Mouse (Mus musculus) MEL (cell line): ENCODE measurements around the gene Hk2. TPM values are rescaled to one million over a fixed set of nuclear protein-coding genes. Genes with fewer than 3 reads are reported as not detected.
"Not testable (repeated sequence)": the region's sequence is repeated elsewhere in the genome, so short reads cannot be mapped to it uniquely, and the experiment has no call there.

Experiments used
- DNase-seq: peaks from one replicate; pipeline ENCODE4 v3.0.0; 2011; ENCODE audit warnings: low read depth, low spot score
- H3K27ac ChIP-seq: 2 replicates; pipeline ENCODE4 v1.5.1; 2012; ENCODE audit warnings: low read depth, mild to moderate bottlenecking, control low read depth, low read length, moderate library complexity; ENCODE audit not compliant: control insufficient read depth
- H3K27me3 ChIP-seq, 2 experiments: fragments of 150-350 bp in 1 of 2; sonication (generic) in 1 of 2; 2 replicates each; pipeline ENCODE4 v1.6.1; 2012; ENCODE audit warnings: low read length in 2 of 2, mild to moderate bottlenecking in 2 of 2, improper control_type of control experiment in 1 of 2, moderate library complexity in 1 of 2; ENCODE audit not compliant: insufficient read depth in 2 of 2, control insufficient read depth in 1 of 2
- H3K36me3 ChIP-seq, 2 experiments: 2 replicates each; pipeline ENCODE4 v1.6.1; 2012 to 2014; ENCODE audit warnings: low read length in 2 of 2, improper control_type of control experiment in 1 of 2, inconsistent platforms in 1 of 2, mild to moderate bottlenecking in 1 of 2; ENCODE audit not compliant: insufficient read depth in 2 of 2, control insufficient read depth in 1 of 2
- H3K4me1 ChIP-seq, 2 experiments: fragments of 150-350 bp in 1 of 2; sonication (generic) in 1 of 2; 2 replicates each; pipeline ENCODE4 v1.6.1; 2012; ENCODE audit warnings: low read length in 2 of 2, improper control_type of control experiment in 1 of 2, mild to moderate bottlenecking in 1 of 2; ENCODE audit not compliant: insufficient read depth in 2 of 2, control insufficient read depth in 1 of 2
- H3K4me3 ChIP-seq, 2 experiments: fragments of 150-350 bp in 1 of 2; sonication (generic) in 1 of 2; 2 replicates each; pipeline ENCODE4 v1.5.1; 2012; ENCODE audit warnings: low read depth in 2 of 2, low read length in 2 of 2, mild to moderate bottlenecking in 2 of 2, moderate library complexity in 2 of 2, control low read depth in 1 of 2, improper control_type of control experiment in 1 of 2; ENCODE audit not compliant: control insufficient read depth in 1 of 2, insufficient read depth in 1 of 2
- H3K79me2 ChIP-seq: 2 replicates; pipeline ENCODE4 v1.6.1; 2012; ENCODE audit warnings: mild to moderate bottlenecking, low read length, moderate library complexity; ENCODE audit not compliant: control insufficient read depth, poor library complexity, insufficient read depth
- H3K9ac ChIP-seq: 2 replicates; pipeline ENCODE4 v1.6.1; 2012; ENCODE audit warnings: low read depth, mild to moderate bottlenecking, control low read depth, low read length, moderate library complexity; ENCODE audit not compliant: control insufficient read depth, poor library complexity, severe bottlenecking
- H3K9me3 ChIP-seq: fragments of 150-350 bp; sonication (generic); replicated peaks from 2 replicates; pipeline ENCODE4 v1.6.1; 2012; ENCODE audit warnings: mild to moderate bottlenecking, low read length, improper control_type of control experiment, moderate library complexity; ENCODE audit not compliant: insufficient read depth
- BHLHE40 ChIP-seq: IDR thresholded peaks from 2 replicates; pipeline ENCODE4 v1.6.1; 2012; ENCODE audit warnings: low read depth, mild to moderate bottlenecking, inconsistent platforms, low read length, improper control_type of control experiment, borderline replicate concordance
- CHD2 ChIP-seq: IDR thresholded peaks from 2 replicates; pipeline ENCODE4 v1.6.1; 2011; ENCODE audit warnings: low read length, improper control_type of control experiment
- E2F4 ChIP-seq: IDR thresholded peaks from 2 replicates; pipeline ENCODE4 v1.6.1; 2011; ENCODE audit warnings: low read depth, low read length, improper control_type of control experiment, borderline replicate concordance
- EP300 ChIP-seq, 2 experiments: IDR thresholded peaks; 2 replicates each; pipeline ENCODE4 v1.6.1; 2011; ENCODE audit warnings: improper control_type of control experiment in 2 of 2, low read length in 2 of 2, low read depth in 1 of 2, mild to moderate bottlenecking in 1 of 2
- ETS1 ChIP-seq: IDR thresholded peaks from 2 replicates; pipeline ENCODE4 v1.6.1; 2012; ENCODE audit warnings: low read depth, mild to moderate bottlenecking, inconsistent platforms, low read length, improper control_type of control experiment, moderate library complexity
- GATA1 ChIP-seq: IDR thresholded peaks from 2 replicates; pipeline ENCODE4 v1.6.1; 2011; ENCODE audit warnings: low read depth, low read length, improper control_type of control experiment
- KAT2A ChIP-seq: conservative IDR thresholded peaks from 2 replicates; pipeline ENCODE4 v1.6.1; 2012; ENCODE audit warnings: low read depth, low read length, improper control_type of control experiment, inconsistent platforms
- MEF2A ChIP-seq: IDR thresholded peaks from 2 replicates; pipeline ENCODE4 v1.6.1; 2014; ENCODE audit warnings: low read depth, mild to moderate bottlenecking, inconsistent platforms, low read length, improper control_type of control experiment; ENCODE audit not compliant: poor library complexity, insufficient replicate concordance, severe bottlenecking; ENCODE audit errors: extremely low read depth
- MYC ChIP-seq: IDR thresholded peaks from 2 replicates; pipeline ENCODE4 v1.6.1; 2011; ENCODE audit warnings: low read depth, mild to moderate bottlenecking, low read length, improper control_type of control experiment, moderate library complexity
- NELFE ChIP-seq: IDR thresholded peaks from 2 replicates; pipeline ENCODE4 v1.6.1; 2011; ENCODE audit warnings: low read depth, low read length, improper control_type of control experiment
- NRF1 ChIP-seq: IDR thresholded peaks from 2 replicates; pipeline ENCODE4 v1.6.1; 2014; ENCODE audit warnings: low read depth, mild to moderate bottlenecking, inconsistent platforms, low read length, improper control_type of control experiment, moderate library complexity; ENCODE audit not compliant: poor library complexity, insufficient read depth, severe bottlenecking
- POLR2AphosphoS5 ChIP-seq: IDR thresholded peaks from 2 replicates; pipeline ENCODE4 v1.6.1; 2012; ENCODE audit warnings: low read depth, borderline replicate concordance, mild to moderate bottlenecking, inconsistent platforms, low read length, moderate library complexity, mixed read lengths
- RCOR1 ChIP-seq: IDR thresholded peaks from 2 replicates; pipeline ENCODE4 v1.6.1; 2012; ENCODE audit warnings: low read depth, mild to moderate bottlenecking, inconsistent platforms, low read length, improper control_type of control experiment
- SIN3A ChIP-seq: IDR thresholded peaks from 2 replicates; pipeline ENCODE4 v1.6.1; 2012; ENCODE audit warnings: low read length, improper control_type of control experiment, inconsistent platforms
- TCF12 ChIP-seq: IDR thresholded peaks from 2 replicates; pipeline ENCODE4 v1.6.1; 2014; ENCODE audit warnings: low read depth, mild to moderate bottlenecking, inconsistent platforms, low read length, improper control_type of control experiment, moderate library complexity
- ZMIZ1 ChIP-seq: IDR thresholded peaks from 2 replicates; pipeline ENCODE4 v1.6.1; 2012; ENCODE audit warnings: low read depth, mild to moderate bottlenecking, inconsistent platforms, low read length, improper control_type of control experiment, moderate library complexity
- ZNF384 ChIP-seq: IDR thresholded peaks from 2 replicates; pipeline ENCODE4 v1.6.1; 2012; ENCODE audit warnings: low read depth, mild to moderate bottlenecking, inconsistent platforms, low read length, improper control_type of control experiment
- polyA plus RNA-seq, 2 experiments: library from polyadenylated mRNA; stranded (reverse) in 1 of 2; unstranded in 1 of 2; fragments of >175 nt in 1 of 2; fragments of >200 nt in 1 of 2; gene quantifications; 2 replicates each; pipeline versions ENCODE4 v1.2.1 to v1.2.4; 2012; ENCODE audit warnings: low replicate concordance in 2 of 2, low read depth in 1 of 2; ENCODE audit not compliant: insufficient read length in 2 of 2, insufficient read depth in 1 of 2, missing spikeins in 1 of 2
- total RNA-seq: library from RNA; depleted of rRNA; stranded (reverse); fragments of 300-350 nt; gene quantifications from 2 replicates; pipeline ENCODE4 v1.2.3, GENCODE M21; 2012

Hk2 gene
- total and polyA plus RNA-seq, 3 experiments, result 44.2 to 51.6 TPM; not detected in 1

DNA sequence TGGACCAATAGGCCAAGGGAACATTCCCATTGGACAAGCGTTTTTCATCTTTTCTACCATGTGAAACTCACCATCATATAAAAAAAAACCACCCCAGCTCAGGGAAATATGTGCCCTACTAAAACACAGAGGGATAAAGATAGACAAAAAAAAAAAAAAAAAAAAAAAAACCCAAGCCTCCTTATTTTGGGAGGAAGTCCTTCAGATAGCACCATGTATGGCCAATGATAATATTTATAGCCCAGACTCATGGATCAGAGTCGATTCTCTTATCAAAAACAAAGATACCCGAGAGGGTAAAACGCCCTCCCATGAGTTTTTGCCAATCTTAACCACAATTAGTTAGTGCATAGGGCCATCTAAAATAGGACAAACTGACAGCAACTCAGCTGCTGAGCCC is 84.8 kb downstream of the Hk2 start:
- H3K27ac ChIP-seq, result no peak overlapping the region
- H3K4me1 ChIP-seq, result peaks cover 2 to 12% of the 10 kb centered on the region in 2 experiments; a peak in 3 of 4 replicates
- peaks cover 0 to 10% of the 10 kb centered on the region in 2 experiments; a peak in 2 of 4 replicates for H3K36me3 ChIP-seq
- peak; percentile 21 for DNase-seq
- no peak overlapping the region for H3K4me3 ChIP-seq
- no peaks in the 10 kb centered on the region for H3K79me2 ChIP-seq
- no peak overlapping the region for H3K9ac ChIP-seq
- TF ChIP-seq EP300 (IDR thresholded peaks at IDR 0.05; ENCODE audit: low read depth in 1 of 2, low read length in 2 of 2) (peak; percentile 72 to 83), NRF1 (no peak), TCF12 (peak; percentile 68), SIN3A (0 out of 2 replicates have a peak, but pooled peaks have one; percentile 22), MEF2A (peak; percentile 36; the same call in 1 of the 2 replicates), NELFE (no peak), POLR2AphosphoS5 (no peak), GATA1 (peak; percentile 74), ZNF384 (peak; percentile 98), E2F4 (no peak), ETS1 (peak; percentile 51), MYC (no peak), ZMIZ1 (no peak), RCOR1 (peak; percentile 66; the same call in 1 of the 2 replicates)
- no peaks in the 10 kb centered on the region for H3K27me3 ChIP-seq
- no peaks in the 10 kb centered on the region for H3K9me3 ChIP-seq

DNA sequence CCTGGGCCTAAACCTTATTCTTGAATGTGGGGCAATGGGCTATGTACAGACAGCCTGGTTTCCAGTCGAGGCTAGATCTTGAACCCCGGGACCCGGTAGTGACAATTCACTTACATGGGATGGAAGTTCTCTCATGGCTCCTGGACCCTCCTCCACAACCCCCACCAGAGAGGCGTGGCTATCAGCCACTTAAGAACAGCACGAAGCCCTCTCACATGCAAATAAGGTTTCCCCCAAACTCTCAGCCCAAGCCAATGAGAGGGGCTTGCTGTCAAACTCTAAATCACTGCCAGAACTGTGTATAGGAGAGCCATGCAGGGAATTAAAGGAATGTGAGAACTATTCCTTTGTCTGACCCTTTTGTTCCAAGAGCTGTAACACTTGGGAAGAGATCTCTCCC is 85.7 kb downstream of the Hk2 start:
- H3K4me1 ChIP-seq, result peaks cover 2 to 12% of the 10 kb centered on the region in 2 experiments; a peak in 3 of 4 replicates
- H3K27ac ChIP-seq, H3K36me3 ChIP-seq, DNase-seq, H3K4me3 ChIP-seq, H3K27me3 ChIP-seq, H3K9me3 ChIP-seq, H3K9ac ChIP-seq, H3K79me2 ChIP-seq: not testable (repeated sequence)

DNA sequence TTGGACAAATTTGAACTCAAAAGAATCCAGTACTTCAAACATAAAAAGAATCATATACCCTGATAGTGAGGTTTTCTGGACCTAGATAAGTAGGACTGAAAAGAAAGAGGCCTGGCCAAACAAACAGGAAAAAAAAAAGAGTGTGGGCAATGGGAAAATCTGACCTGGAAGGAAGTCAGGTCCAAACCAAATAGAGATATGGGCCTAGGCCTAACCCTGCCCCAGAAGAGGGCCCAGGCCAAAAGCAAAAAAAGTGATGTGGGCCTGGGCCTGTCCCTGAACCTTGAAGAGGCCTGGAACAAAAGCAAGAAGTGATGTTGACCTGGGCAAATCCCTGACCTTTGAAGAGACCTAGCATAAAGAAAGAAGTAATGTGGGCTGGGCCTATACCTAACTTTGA is 90.1 kb downstream of the Hk2 start:
- Histone ChIP-seq H3K36me3 (peaks cover 0 to 2% of the 10 kb centered on the region in 2 experiments; a peak in 2 of 4 replicates), H3K27me3 (no peaks in the 10 kb centered on the region), H3K9me3 (no peaks in the 10 kb centered on the region), H3K4me3 (no peak overlapping the region), H3K4me1 (peaks cover 0 to 7% of the 10 kb centered on the region in 2 experiments; a peak in 2 of 4 replicates), H3K79me2 (no peaks in the 10 kb centered on the region), H3K27ac (no peak overlapping the region), H3K9ac (no peak overlapping the region)
- no peak for TF ChIP-seq BHLHE40
- no peak for TF ChIP-seq CHD2
- no peak for TF ChIP-seq KAT2A
- TF ChIP-seq SIN3A, result no peak
- no peak for TF ChIP-seq NELFE
- no peak for DNase-seq

DNA sequence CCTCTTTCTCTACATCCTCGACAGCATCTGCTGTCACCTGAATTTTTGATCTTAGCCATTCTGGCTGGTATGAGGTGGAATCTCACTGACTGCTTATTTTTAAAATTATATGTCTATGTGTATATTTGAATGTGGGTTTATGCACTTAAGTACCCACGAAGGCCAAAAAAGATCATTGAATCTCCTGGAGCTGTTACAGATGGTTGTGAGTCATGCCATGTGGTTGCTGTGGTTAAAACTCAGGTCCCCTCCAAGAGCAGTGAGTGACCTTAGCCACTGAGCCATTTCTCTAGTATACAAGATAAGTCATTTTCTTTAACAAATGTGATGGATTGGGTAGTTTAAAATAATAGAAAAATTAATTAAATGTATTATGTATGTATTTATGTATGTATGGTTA is 95.0 kb downstream of the Hk2 start:
- H3K4me1 ChIP-seq, H3K79me2 ChIP-seq, H3K27me3 ChIP-seq, H3K9ac ChIP-seq, H3K9me3 ChIP-seq, H3K27ac ChIP-seq, H3K36me3 ChIP-seq, H3K4me3 ChIP-seq: not testable (repeated sequence)
- DNase-seq, result peak; percentile 26
